Mouse (Mus musculus): ENCODE measurements around the gene Lsamp.

Gene Lsamp
- long read RNA-seq, experiment 1, partial matches to known transcripts, result 0 of 2 reads
- long read RNA-seq, experiment 1, other reads (novel, unspliced or antisense), result 2 of 2 reads
- long read RNA-seq, experiment 2, partial matches to known transcripts, result 1 of 3 reads
- long read RNA-seq, experiment 2, other reads (novel, unspliced or antisense), result 2 of 3 reads

- intact Hi-C loops (cut with DNase I), result no loop called here
Measured at GRCm38 (mm10) chr16:39984205-39984634, at the start of gene Lsamp. TSS of gene Lsamp (plus strand) at chr16:39984361.

GRCm38 (mm10) chr16:39957686-39958085, 26.5 kb upstream of the Lsamp start:
- intact Hi-C loops (cut with DNase I), result no loop called here

- intact Hi-C loops (cut with DNase I), result loop anchor here (10.0 kb wide), 1 partner anchor 858 kb away; no protein-coding TSS in a partner anchor
Measured at GRCm38 (mm10) chr16:39972712-39973111, 11.4 kb upstream of the Lsamp start.

- intact Hi-C loops (cut with DNase I), result no loop called here
Measured at GRCm38 (mm10) chr16:39984635-39985291, 602 bp downstream of the Lsamp start.

GRCm38 (mm10) chr16:39988466-39988865, 4.3 kb downstream of the Lsamp start:
- intact Hi-C loops (cut with DNase I), result no loop called here

GRCm38 (mm10) chr16:39994821-39995220, 10.7 kb downstream of the Lsamp start:
- intact Hi-C loops (cut with DNase I), result no loop called here

DNA sequence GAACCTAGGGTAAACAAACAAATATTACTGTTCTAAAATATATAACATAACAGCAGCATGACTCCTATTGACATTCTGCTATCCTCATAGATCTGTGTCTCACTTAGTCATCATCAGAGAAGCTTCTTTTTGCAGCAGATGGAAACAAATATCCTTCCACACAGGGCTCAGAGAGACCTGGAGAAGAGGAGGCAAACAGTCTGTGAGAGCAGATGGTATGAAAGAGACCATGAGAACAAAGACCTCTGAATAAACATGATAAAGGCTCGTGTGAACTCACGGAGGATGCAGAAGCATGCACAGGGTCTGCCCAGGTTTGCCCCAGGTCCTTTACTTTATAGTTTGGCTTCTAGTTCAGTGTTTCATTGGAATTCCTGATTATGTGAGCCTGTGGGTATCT, 24.6 kb downstream of the Lsamp start:
- intact Hi-C loops (cut with DNase I), result no loop called here

- intact Hi-C loops (cut with DNase I), result no loop called here
Measured at GRCm38 (mm10) chr16:40011106-40011505, 26.9 kb downstream of the Lsamp start.

DNA sequence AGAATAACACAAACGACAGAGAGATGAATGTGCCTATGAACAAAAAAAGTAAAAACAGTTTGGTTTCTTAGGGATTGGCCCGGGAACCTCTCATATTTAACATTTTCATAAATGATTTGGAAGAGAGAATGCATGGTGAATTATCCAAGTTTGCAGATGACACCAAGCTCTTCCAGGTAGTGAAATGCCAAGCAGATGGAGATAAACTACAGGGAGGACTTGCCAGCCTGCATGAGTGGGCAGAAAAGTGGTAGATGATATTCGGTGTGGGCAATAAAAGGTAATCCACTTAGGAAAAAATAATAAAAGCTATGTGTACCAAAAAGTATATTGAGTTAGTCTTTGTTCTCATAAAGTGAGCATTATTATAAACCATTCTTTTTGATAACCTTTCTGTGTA, 38.5 kb downstream of the Lsamp start:
- intact Hi-C loops (cut with DNase I), result no loop called here

DNA sequence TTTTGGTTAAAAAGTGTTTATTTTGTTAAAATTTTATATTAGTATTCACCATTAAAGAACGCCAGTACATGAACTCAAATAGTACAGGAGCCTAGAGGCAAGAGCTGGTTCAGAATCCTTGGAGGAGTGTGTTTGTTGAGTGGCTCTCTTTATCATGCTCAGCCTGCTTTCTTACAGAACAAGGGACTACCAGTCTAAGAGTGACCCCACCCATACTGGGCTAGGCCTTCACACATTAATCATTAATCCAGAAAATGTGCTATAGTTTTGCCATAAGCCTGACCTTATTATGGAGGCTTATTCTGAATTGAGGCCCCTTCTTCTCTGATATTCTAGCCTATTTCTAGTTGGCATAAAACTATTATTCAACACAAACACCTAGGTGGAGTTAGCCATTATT, 52.6 kb downstream of the Lsamp start:
- intact Hi-C loops (cut with DNase I), result no loop called here

DNA sequence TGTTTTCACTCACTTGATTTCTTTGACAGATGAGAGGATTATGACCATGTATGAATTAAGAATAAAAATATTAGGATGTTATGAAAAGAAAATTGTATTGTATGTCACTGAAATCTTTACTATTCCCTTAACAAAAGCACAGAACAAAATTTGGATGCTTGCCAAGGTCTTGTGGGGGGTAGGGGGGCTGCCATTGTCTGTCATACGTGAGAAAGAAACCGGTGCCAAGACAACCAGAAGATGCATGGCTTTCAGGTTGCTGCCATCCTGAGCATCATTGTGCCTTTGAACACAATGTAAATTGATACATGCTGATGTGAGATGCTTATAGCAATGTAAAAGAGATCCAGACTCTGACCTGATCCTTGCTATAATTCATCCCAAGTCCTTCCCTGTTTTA, 75.4 kb downstream of the Lsamp start:
- intact Hi-C loops (cut with DNase I), result no loop called here

DNA sequence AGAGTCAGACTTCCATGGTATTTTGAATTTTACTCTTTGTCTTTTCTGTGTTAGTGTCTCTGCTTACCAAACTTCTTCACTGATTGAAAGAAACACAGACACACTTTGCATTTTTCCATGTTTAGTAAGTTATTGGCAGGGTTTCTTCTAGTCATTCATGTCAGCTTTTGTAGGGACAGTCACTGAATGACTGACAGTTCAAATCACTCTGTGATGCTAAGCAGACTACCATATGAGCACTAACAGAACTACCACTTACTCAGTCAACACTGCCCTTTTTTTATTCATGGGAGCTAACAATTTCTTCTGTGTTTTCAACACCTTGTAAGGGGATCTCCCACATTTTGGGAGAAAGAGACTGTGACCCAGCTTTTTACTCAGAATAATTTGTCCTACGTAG, 75.8 kb downstream of the Lsamp start:
- intact Hi-C loops (cut with DNase I), result no loop called here

DNA sequence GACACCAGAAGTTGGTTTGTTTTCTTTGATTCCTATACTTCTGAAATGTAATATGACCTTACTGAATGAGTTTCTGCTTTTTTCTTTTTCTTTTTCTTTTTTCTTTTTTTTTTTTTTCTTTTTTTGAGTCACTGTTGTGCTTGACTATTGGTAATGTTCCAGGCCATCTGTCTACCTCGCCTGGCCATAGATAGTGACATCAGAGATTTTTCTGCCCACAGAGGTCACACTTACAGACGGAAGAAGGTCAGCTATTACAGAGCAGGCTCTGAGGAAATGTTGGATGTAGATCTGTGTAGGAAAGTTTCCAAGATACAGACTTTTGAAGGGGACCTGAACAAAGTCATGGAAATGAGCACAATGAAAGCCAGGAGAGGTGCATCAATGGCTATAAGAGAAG, 76.3 kb downstream of the Lsamp start:
- intact Hi-C loops (cut with DNase I), result no loop called here

DNA sequence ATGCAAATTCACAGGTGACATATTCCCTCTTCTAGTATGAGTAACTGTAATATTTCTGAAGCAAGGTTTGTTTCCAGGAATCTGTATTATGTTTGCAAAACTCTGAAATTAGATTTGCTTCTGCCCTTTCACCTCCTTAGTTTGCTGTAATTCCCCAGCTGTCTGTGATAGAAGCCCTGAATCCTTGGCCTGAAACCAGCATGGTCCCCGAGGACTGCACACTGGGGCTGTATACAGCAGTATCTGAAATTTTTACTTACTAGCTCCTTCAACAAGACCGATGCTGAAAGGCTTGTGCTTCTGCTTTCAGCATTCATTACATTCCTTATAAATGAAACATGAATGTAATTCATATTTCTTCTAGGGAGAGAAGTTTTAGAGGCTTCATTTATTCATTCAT, 91.4 kb downstream of the Lsamp start:
- intact Hi-C loops (cut with DNase I), result no loop called here

GRCm38 (mm10) chr16:40080224-40080623, 96.1 kb downstream of the Lsamp start:
- intact Hi-C loops (cut with DNase I), result no loop called here

DNA sequence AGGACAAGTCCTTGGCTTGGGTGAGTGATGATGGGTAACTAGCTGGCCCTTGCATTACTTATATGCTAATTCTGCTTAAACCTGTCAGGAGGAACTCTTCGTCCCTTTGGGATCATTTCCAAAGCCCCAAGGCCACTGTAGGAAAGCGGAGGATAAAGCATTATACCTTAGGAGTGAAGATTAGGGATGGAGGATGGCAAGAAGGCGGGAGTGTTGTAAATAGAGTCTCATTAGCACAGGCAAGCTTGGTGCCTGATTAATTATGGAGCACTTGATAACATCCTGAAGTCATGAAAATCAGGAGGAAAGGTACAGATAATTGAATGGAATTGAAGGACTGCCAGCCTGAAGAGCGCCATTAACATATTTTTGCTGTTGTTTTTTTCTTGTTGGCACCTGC, 120.2 kb downstream of the Lsamp start:
- intact Hi-C loops (cut with DNase I), result no loop called here

DNA sequence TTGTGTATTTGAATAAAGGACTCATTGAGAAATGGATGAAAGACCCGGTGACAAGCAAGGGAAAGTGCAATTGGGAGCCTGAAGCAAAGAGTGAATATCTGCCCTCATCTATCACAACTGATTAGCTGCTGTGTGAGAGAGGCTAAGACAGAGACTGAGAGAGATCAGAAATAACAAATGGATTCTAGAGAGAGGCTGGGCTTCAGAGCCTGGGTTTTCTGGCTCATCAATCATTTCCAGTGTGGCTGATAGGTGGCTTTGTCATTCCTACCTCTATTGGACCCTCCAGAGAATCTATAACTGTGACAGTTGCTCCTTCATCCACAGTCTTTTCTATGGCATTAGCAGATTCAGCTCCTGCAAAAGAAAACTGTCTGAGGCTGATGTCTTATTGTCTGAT, 198.8 kb downstream of the Lsamp start:
- intact Hi-C loops (cut with DNase I), result no loop called here

- intact Hi-C loops (cut with DNase I), result no loop called here
Measured at GRCm38 (mm10) chr16:40187987-40188590, 203.9 kb downstream of the Lsamp start.

DNA sequence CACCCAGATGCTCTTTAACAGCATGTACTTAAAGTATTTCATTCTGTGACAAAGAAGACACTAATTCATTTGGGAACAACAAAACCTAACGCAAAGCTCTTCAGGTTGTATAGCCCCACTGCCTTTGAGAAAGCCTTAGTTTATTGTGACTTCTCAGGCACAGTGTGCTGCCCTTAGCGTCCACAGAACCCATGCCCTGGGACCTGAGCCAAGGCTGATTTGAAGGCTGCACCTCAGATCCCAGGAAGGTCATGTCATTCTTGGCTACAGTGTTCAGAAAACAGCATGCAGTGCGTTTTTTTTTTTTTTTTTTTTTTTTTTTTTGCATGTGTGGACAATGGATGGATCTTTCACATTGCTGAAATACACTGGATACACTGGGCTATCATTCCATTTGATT, 210.2 kb downstream of the Lsamp start:
- intact Hi-C loops (cut with DNase I), result no loop called here

DNA sequence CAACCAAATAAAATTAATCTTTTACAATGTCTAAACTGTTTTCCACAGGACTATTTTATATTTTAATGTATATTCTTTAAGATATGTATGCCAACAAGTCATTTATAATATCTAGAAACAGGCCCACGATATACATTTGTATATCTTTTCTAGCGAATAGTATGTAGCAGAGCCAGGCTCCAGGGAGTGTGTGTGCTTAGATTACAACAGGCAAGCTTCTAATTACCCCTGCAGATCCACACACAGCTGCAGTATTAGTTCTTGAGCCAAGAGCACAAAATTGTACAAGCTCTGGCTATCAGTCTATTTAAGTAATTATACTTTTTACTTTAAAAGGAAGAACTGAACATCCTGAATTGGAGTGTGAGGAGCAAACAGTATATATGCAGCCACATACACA, 210.7 kb downstream of the Lsamp start:
- intact Hi-C loops (cut with DNase I), result no loop called here

GRCm38 (mm10) chr16:40228627-40229026, 244.5 kb downstream of the Lsamp start:
- intact Hi-C loops (cut with DNase I), result no loop called here

DNA sequence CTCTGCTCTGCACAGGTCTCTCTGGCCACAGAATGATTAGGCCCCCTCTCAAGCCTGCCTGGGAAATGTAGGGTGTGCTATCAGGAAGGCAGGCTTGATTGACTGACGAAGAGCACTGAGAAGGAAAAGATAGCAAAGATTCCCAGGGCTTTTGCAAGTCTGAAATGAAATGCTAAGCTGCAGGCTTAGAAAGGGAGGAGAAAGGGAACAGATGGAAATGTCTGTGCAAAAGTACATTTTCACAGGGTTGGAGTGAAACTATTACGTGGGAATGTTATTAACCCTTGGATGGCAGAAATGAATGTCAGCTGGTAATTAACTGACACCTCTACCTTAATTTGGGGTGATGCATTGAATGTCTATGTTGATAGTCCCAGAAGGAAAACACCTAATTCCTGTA, 248.9 kb downstream of the Lsamp start:
- intact Hi-C loops (cut with DNase I), result no loop called here

Data from adrenal gland (tissue).